Mouse (Mus musculus) G1E (cell line): ENCODE results near the gene Erc2. TPM values are rescaled to one million over a fixed set of nuclear protein-coding genes. Genes with fewer than 3 reads are reported as not detected.

ENCODE experiments used
- ATAC-seq: 2 replicates; pipeline ENCODE4 v1.8.0; 2016; ENCODE audit warnings: mild to moderate bottlenecking; ENCODE audit not compliant: insufficient number of reproducible peaks, poor library complexity, low FRiP score, severe bottlenecking; ENCODE audit errors: extremely low read depth
- DNase-seq: peaks from one replicate; pipeline ENCODE4 v3.0.0; 2012; ENCODE audit warnings: low spot score
- H3K27me3 ChIP-seq: 2 replicates; pipeline ENCODE4 v1.6.1; 2012; ENCODE audit warnings: mild to moderate bottlenecking, low read length, inconsistent platforms; ENCODE audit not compliant: insufficient read depth
- H3K36me3 ChIP-seq: replicated peaks from 2 replicates; pipeline ENCODE3; 2012; ENCODE audit warnings: mild to moderate bottlenecking, inconsistent platforms
- H3K4me1 ChIP-seq: 2 replicates; pipeline ENCODE4 v1.6.1; 2012; ENCODE audit warnings: low read depth, low read length, inconsistent platforms, mixed read lengths; ENCODE audit not compliant: insufficient read depth
- H3K4me3 ChIP-seq: 2 replicates; pipeline ENCODE4 v1.5.1; 2012; ENCODE audit warnings: low read depth, mild to moderate bottlenecking, inconsistent platforms, low read length, moderate library complexity, mixed read lengths
- H3K9me3 ChIP-seq: replicated peaks from 2 replicates; pipeline ENCODE4 v1.6.1; 2012; ENCODE audit warnings: inconsistent platforms
- CTCF ChIP-seq: IDR thresholded peaks from 2 replicates; pipeline ENCODE4 v1.5.1; 2012; ENCODE audit warnings: low read depth, low read length, inconsistent platforms, mixed read lengths
- GATA1 ChIP-seq: IDR thresholded peaks from 2 replicates; pipeline ENCODE4 v1.6.1; 2012; ENCODE audit warnings: borderline replicate concordance, low read length, inconsistent platforms, mixed read lengths
- GATA2 ChIP-seq: IDR thresholded peaks from 2 replicates; pipeline ENCODE4 v1.6.1; 2012; ENCODE audit warnings: low read depth, low read length, inconsistent platforms, borderline replicate concordance
- POLR2AphosphoS5 ChIP-seq: IDR thresholded peaks from 2 replicates; pipeline ENCODE4 v1.6.1; 2012; ENCODE audit warnings: low read depth, low read length, inconsistent platforms; ENCODE audit not compliant: insufficient replicate concordance
- TAL1 ChIP-seq: conservative IDR thresholded peaks from 2 replicates; pipeline ENCODE4 v1.6.1; 2012; ENCODE audit warnings: low read depth, low read length, inconsistent platforms, mixed read lengths
- polyA plus RNA-seq: library from polyadenylated mRNA; stranded (reverse); fragments of >175 nt; gene quantifications from 2 replicates; pipeline ENCODE4 v1.2.3, GENCODE M21; 2012
- total RNA-seq, 2 experiments: library from RNA; stranded (forward) in 1 of 2; stranded (reverse) in 1 of 2; fragments of 200-1000 nt in 1 of 2; fragments of >200 nt in 1 of 2; fragmentation: Nextera tagmentation in 1 of 2; gene quantifications; 2 replicates each; pipeline ENCODE4 v1.2.3; 2014 to 2017

Gene Erc2
- total and polyA plus RNA-seq, 3 experiments = 0.49 TPM; not detected in 2

GRCm38 (mm10) chr14:27759982-27760381, 137.8 kb downstream of the Erc2 start:
- Histone ChIP-seq H3K27me3 (no peaks in the 10 kb centered on the region), H3K4me3 (no peak overlapping the region), H3K9me3 (no peaks in the 10 kb centered on the region), H3K36me3 (no peaks in the 10 kb centered on the region), H3K4me1 (no peaks in the 10 kb centered on the region)
- ATAC-seq (no peak), DNase-seq (no peak)
- TF ChIP-seq CTCF (no peak), TAL1 (no peak), GATA1 (no peak), POLR2AphosphoS5 (no peak), GATA2 (no peak)

- Histone ChIP-seq H3K4me3 (no peak overlapping the region), H3K27me3 (no peaks in the 10 kb centered on the region), H3K36me3 (no peaks in the 10 kb centered on the region), H3K9me3 (peaks cover 11% of the 10 kb centered on the region), H3K4me1 (no peaks in the 10 kb centered on the region)
- ATAC-seq (no peak), DNase-seq (no peak)
- TF ChIP-seq GATA1 (no peak), POLR2AphosphoS5 (no peak), CTCF (no peak), GATA2 (no peak), TAL1 (no peak)
These were observed 153.1 kb downstream of the Erc2 start for GRCm38 (mm10) chr14:27775367-27775766.

GRCm38 (mm10) chr14:27778503-27778902, 156.3 kb downstream of the Erc2 start:
- Histone ChIP-seq H3K4me1 (no peaks in the 10 kb centered on the region), H3K9me3 (peaks cover 13% of the 10 kb centered on the region), H3K27me3 (no peaks in the 10 kb centered on the region), H3K4me3 (no peak overlapping the region), H3K36me3 (no peaks in the 10 kb centered on the region)
- DNase-seq = no peak
- no peak for ATAC-seq
- no peak for TF ChIP-seq POLR2AphosphoS5
- TF ChIP-seq TAL1 = no peak
- TF ChIP-seq GATA2 = no peak
- TF ChIP-seq CTCF = no peak
- TF ChIP-seq GATA1 = no peak

DNA sequence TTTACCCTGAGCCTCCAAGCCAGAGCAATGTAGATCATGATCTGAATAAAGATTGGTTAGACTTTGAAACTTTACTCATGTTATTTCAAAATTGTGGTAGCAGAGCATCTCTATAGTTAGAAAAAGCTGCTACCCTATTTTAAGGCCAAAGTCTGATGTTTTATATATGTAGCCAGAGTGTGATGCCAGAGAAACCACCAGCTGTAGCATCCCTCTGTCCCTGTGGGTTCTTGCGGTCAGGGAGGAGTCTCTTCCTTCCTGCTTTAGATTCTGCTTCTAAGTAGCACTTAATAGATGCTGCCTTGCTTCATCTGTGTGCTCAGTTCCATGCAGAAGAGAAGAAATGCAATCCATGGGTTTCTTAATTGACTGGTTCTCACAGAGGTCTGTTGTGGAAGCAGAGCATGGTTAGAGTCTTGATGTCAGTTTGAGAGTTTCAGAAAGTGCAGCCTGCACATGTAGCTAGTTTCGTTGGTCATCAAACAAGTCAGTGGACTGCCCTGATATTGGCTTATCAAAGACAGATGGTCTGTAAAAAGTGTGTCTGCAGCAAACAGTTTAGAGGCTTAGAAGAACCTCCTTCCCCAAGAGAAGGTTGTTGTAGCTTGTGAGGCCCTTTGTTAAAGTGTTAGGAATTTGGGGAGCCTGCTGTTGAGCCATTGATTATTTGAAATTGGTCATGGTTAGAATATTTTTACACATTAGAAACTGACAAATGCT, 156.9 kb downstream of the Erc2 start:
- no peak for TF ChIP-seq GATA1
- TF ChIP-seq POLR2AphosphoS5 = no peak
- TF ChIP-seq CTCF = no peak
- TF ChIP-seq GATA2 = no peak
- TF ChIP-seq TAL1 = no peak
- Histone ChIP-seq H3K27me3 (no peaks in the 10 kb centered on the region), H3K4me3 (no peak overlapping the region), H3K4me1 (no peaks in the 10 kb centered on the region), H3K9me3 (peaks cover 13% of the 10 kb centered on the region), H3K36me3 (no peaks in the 10 kb centered on the region)
- DNase-seq (no peak), ATAC-seq (no peak)

- Histone ChIP-seq H3K4me1 (no peaks in the 10 kb centered on the region), H3K9me3 (peaks cover 12% of the 10 kb centered on the region; the same call in 1 of the 2 replicates), H3K27me3 (no peaks in the 10 kb centered on the region), H3K4me3 (no peak overlapping the region), H3K36me3 (no peaks in the 10 kb centered on the region)
- no peak for ATAC-seq
- DNase-seq = no peak
- TF ChIP-seq CTCF = no peak
These were observed 159.0 kb downstream of the Erc2 start for GRCm38 (mm10) chr14:27781221-27781620.

GRCm38 (mm10) chr14:27784826-27785225, 162.6 kb downstream of the Erc2 start:
- no peak for TF ChIP-seq CTCF
- no peak for TF ChIP-seq GATA2
- no peak for TF ChIP-seq POLR2AphosphoS5
- no peak for TF ChIP-seq GATA1
- TF ChIP-seq TAL1 = no peak

More at GRCm38 (mm10) chr14:27784826-27785225, 162.6 kb downstream of the Erc2 start:
- DNase-seq (no peak), ATAC-seq (no peak)
- no peaks in the 10 kb centered on the region for H3K36me3 ChIP-seq
- no peak overlapping the region for H3K4me3 ChIP-seq
- H3K4me1 ChIP-seq = no peaks in the 10 kb centered on the region
- H3K27me3 ChIP-seq = no peaks in the 10 kb centered on the region
- H3K9me3 ChIP-seq = 0 out of 2 replicates have a peak, but pooled peaks cover 5% of the 10 kb centered on the region
